Mouse (Mus musculus): ENCODE results near the gene Fam171a1. TPM values are rescaled to one million over a fixed set of nuclear protein-coding genes. Genes with fewer than 3 reads are reported as not detected.
A peak's percentile ranks its signal among the peaks of the same experiment; 100 is the strongest.

Fam171a1 gene
- polyA plus RNA-seq, 1 experiment from 2014 or later, result 23.7 TPM

- ATAC-seq (ENCODE audit: extremely low read depth, insufficient number of reproducible peaks, low FRiP score, low TSS enrichment), result peak; percentile 84
- H3K9ac ChIP-seq, result peak overlapping the region; percentile 96
- no peaks in the 10 kb centered on the region for H3K27me3 ChIP-seq (replicated peaks)
- H3K9me3 ChIP-seq, result no peaks in the 10 kb centered on the region
- H3K4me3 ChIP-seq, result peak overlapping the region; percentile 95
- H3K4me2 ChIP-seq, result peak overlapping the region; percentile 74
- under 1% methylated on average over 58 of the region's 93 CpGs for WGBS
- peaks cover 32% of the 10 kb centered on the region for H3K4me1 ChIP-seq
- no peaks in the 10 kb centered on the region for H3K36me3 ChIP-seq
- peak overlapping the region; percentile 88 for H3K27ac ChIP-seq (replicated peaks)
Observed at GRCm38 (mm10) chr2:3118203-3118941, 4.3 kb downstream of the Fam171a1 start.

- Histone ChIP-seq H3K27me3 (replicated peaks) (no peaks in the 10 kb centered on the region), H3K27ac (replicated peaks) (peak overlapping the region; percentile 88), H3K9me3 (no peaks in the 10 kb centered on the region), H3K36me3 (no peaks in the 10 kb centered on the region), H3K4me2 (peak overlapping the region; percentile 74), H3K4me1 (peaks cover 38% of the 10 kb centered on the region), H3K9ac (peak overlapping the region; percentile 96), H3K4me3 (peak overlapping the region; percentile 95)
- WGBS, result under 1% methylated on average over 15 of the region's 16 CpGs
- peak; percentile 22; the same call in 1 of the 2 replicates for ATAC-seq (ENCODE audit: extremely low read depth, insufficient number of reproducible peaks, low FRiP score, low TSS enrichment)
Observed at GRCm38 (mm10) chr2:3118969-3119368, 4.9 kb downstream of the Fam171a1 start.

GRCm38 (mm10) chr2:3119371-3119935, 5.4 kb downstream of the Fam171a1 start:
- Histone ChIP-seq H3K4me2 (peak overlapping the region; percentile 74), H3K9me3 (no peaks in the 10 kb centered on the region), H3K4me1 (peaks cover 41% of the 10 kb centered on the region), H3K27me3 (replicated peaks) (no peaks in the 10 kb centered on the region), H3K9ac (peak overlapping the region; percentile 96), H3K27ac (replicated peaks) (no peak overlapping the region; the same call in 1 of the 2 replicates), H3K4me3 (peak overlapping the region; percentile 95), H3K36me3 (no peaks in the 10 kb centered on the region)
- no peak for ATAC-seq (ENCODE audit: extremely low read depth, insufficient number of reproducible peaks, low FRiP score, low TSS enrichment)
- 21% methylated on average over 4 of the region's 4 CpGs for WGBS

GRCm38 (mm10) chr2:3122571-3122970, 8.5 kb downstream of the Fam171a1 start:
- no peaks in the 10 kb centered on the region for H3K27me3 ChIP-seq (replicated peaks)
- 60% methylated on average over 4 of the region's 4 CpGs for WGBS
- H3K36me3 ChIP-seq, result no peaks in the 10 kb centered on the region

GRCm38 (mm10) chr2:3127256-3127883, 13.3 kb downstream of the Fam171a1 start:
- ATAC-seq (ENCODE audit: extremely low read depth, insufficient number of reproducible peaks, low FRiP score, low TSS enrichment), result no peak
- H3K4me1 ChIP-seq, result peaks cover 28% of the 10 kb centered on the region
- H3K9ac ChIP-seq, result no peak overlapping the region
- no peak overlapping the region for H3K4me3 ChIP-seq
- H3K27ac ChIP-seq (replicated peaks), result no peak overlapping the region
- H3K9me3 ChIP-seq, result no peaks in the 10 kb centered on the region
- 89% methylated on average over 4 of the region's 4 CpGs for WGBS
- no peak overlapping the region for H3K4me2 ChIP-seq
- no peaks in the 10 kb centered on the region for H3K36me3 ChIP-seq
- H3K27me3 ChIP-seq (replicated peaks), result no peaks in the 10 kb centered on the region

More at GRCm38 (mm10) chr2:3122571-3122970, 8.5 kb downstream of the Fam171a1 start:
- H3K4me2 ChIP-seq, result no peak overlapping the region
- H3K4me3 ChIP-seq, result no peak overlapping the region
- no peaks in the 10 kb centered on the region for H3K9me3 ChIP-seq
- no peak overlapping the region for H3K27ac ChIP-seq (replicated peaks)
- ATAC-seq (ENCODE audit: extremely low read depth, insufficient number of reproducible peaks, low FRiP score, low TSS enrichment), result no peak
- peaks cover 46% of the 10 kb centered on the region for H3K4me1 ChIP-seq
- no peak overlapping the region for H3K9ac ChIP-seq

GRCm38 (mm10) chr2:3128344-3128871, 14.4 kb downstream of the Fam171a1 start:
- Histone ChIP-seq H3K27me3 (replicated peaks) (no peaks in the 10 kb centered on the region), H3K9ac (no peak overlapping the region), H3K36me3 (no peaks in the 10 kb centered on the region), H3K27ac (replicated peaks) (no peak overlapping the region), H3K9me3 (no peaks in the 10 kb centered on the region), H3K4me1 (peaks cover 29% of the 10 kb centered on the region), H3K4me3 (no peak overlapping the region), H3K4me2 (no peak overlapping the region)
- no peak for ATAC-seq (ENCODE audit: extremely low read depth, insufficient number of reproducible peaks, low FRiP score, low TSS enrichment)
- WGBS, result 62% methylated on average over 4 of the region's 4 CpGs

GRCm38 (mm10) chr2:3128910-3129309, 14.9 kb downstream of the Fam171a1 start:
- 68% methylated on average over 2 of the region's 2 CpGs for WGBS
- Histone ChIP-seq H3K9me3 (no peaks in the 10 kb centered on the region), H3K4me1 (peaks cover 28% of the 10 kb centered on the region), H3K27me3 (replicated peaks) (no peaks in the 10 kb centered on the region), H3K4me3 (no peak overlapping the region), H3K4me2 (no peak overlapping the region), H3K36me3 (no peaks in the 10 kb centered on the region), H3K27ac (replicated peaks) (no peak overlapping the region), H3K9ac (no peak overlapping the region)
- ATAC-seq (ENCODE audit: extremely low read depth, insufficient number of reproducible peaks, low FRiP score, low TSS enrichment), result no peak

GRCm38 (mm10) chr2:3132473-3132872, 18.4 kb downstream of the Fam171a1 start:
- no peak overlapping the region for H3K27ac ChIP-seq (replicated peaks)
- no peak overlapping the region for H3K4me3 ChIP-seq
- no peaks in the 10 kb centered on the region for H3K9me3 ChIP-seq
- no peaks in the 10 kb centered on the region for H3K36me3 ChIP-seq
- 75% methylated on average over 9 of the region's 9 CpGs for WGBS
- H3K27me3 ChIP-seq (replicated peaks), result no peaks in the 10 kb centered on the region
- no peak overlapping the region for H3K4me2 ChIP-seq
- ATAC-seq (ENCODE audit: extremely low read depth, insufficient number of reproducible peaks, low FRiP score, low TSS enrichment), result no peak
- H3K9ac ChIP-seq, result no peak overlapping the region
- peaks cover 42% of the 10 kb centered on the region for H3K4me1 ChIP-seq

- Histone ChIP-seq H3K36me3 (no peaks in the 10 kb centered on the region), H3K27ac (replicated peaks) (peak overlapping the region; percentile 36), H3K9ac (no peak overlapping the region), H3K27me3 (replicated peaks) (no peaks in the 10 kb centered on the region), H3K4me2 (peak overlapping the region; percentile 12; the same call in 1 of the 2 replicates), H3K9me3 (no peaks in the 10 kb centered on the region), H3K4me1 (peaks cover 54% of the 10 kb centered on the region), H3K4me3 (no peak overlapping the region)
- WGBS, result 48% methylated on average over 12 of the region's 12 CpGs
- no peak for ATAC-seq (ENCODE audit: extremely low read depth, insufficient number of reproducible peaks, low FRiP score, low TSS enrichment)
Observed at GRCm38 (mm10) chr2:3134580-3135296, 20.7 kb downstream of the Fam171a1 start.

- Histone ChIP-seq H3K27ac (replicated peaks) (no peak overlapping the region), H3K4me2 (no peak overlapping the region)
Observed at GRCm38 (mm10) chr2:3135297-3135684, 21.3 kb downstream of the Fam171a1 start.

GRCm38 (mm10) chr2:3138308-3138707, 24.3 kb downstream of the Fam171a1 start:
- Histone ChIP-seq H3K4me1 (peaks cover 77% of the 10 kb centered on the region), H3K4me2 (peak overlapping the region; percentile 12; the same call in 1 of the 2 replicates)
- whole genome bisulfite sequencing, result 27% methylated on average over 2 of the region's 2 CpGs

More at GRCm38 (mm10) chr2:3135297-3135684, 21.3 kb downstream of the Fam171a1 start:
- H3K9ac ChIP-seq, result no peak overlapping the region
- H3K27me3 ChIP-seq (replicated peaks), result no peaks in the 10 kb centered on the region
- H3K9me3 ChIP-seq, result no peaks in the 10 kb centered on the region
- peaks cover 60% of the 10 kb centered on the region for H3K4me1 ChIP-seq
- WGBS, result 67% methylated on average over 2 of the region's 2 CpGs
- no peak overlapping the region for H3K4me3 ChIP-seq
- no peaks in the 10 kb centered on the region for H3K36me3 ChIP-seq
- ATAC-seq (ENCODE audit: extremely low read depth, insufficient number of reproducible peaks, low FRiP score, low TSS enrichment), result no peak

More at GRCm38 (mm10) chr2:3138308-3138707, 24.3 kb downstream of the Fam171a1 start:
- Histone ChIP-seq H3K9ac (no peak overlapping the region), H3K27me3 (replicated peaks) (no peaks in the 10 kb centered on the region), H3K27ac (replicated peaks) (peak overlapping the region; percentile 40), H3K9me3 (no peaks in the 10 kb centered on the region), H3K36me3 (no peaks in the 10 kb centered on the region), H3K4me3 (no peak overlapping the region)
- no peak for ATAC-seq (ENCODE audit: extremely low read depth, insufficient number of reproducible peaks, low FRiP score, low TSS enrichment)
